Mouse (Mus musculus) bone marrow macrophage, adult 2 months (primary cell): ENCODE data around the gene Ppp4r4. TPM values are rescaled to one million over a fixed set of nuclear protein-coding genes. Genes with fewer than 3 reads are reported as not detected.
A peak's percentile ranks its signal among the peaks of the same experiment; 100 is the strongest.
"Not testable (repeated sequence)": the region's sequence is repeated elsewhere in the genome, so short reads cannot be mapped to it uniquely, and the experiment has no call there.

Experiments
- H3K27ac ChIP-seq: 2 replicates; pipeline ENCODE4 v1.5.1; 2012; ENCODE audit warnings: low read depth, low read length; ENCODE audit not compliant: insufficient read depth
- H3K4me1 ChIP-seq: 2 replicates; pipeline ENCODE4 v1.6.1; 2012; ENCODE audit warnings: low read length; ENCODE audit not compliant: control insufficient read depth, insufficient read depth
- H3K4me3 ChIP-seq: 2 replicates; pipeline ENCODE4 v1.5.1; 2012; ENCODE audit warnings: mild to moderate bottlenecking, low read length, moderate library complexity; ENCODE audit not compliant: insufficient read depth
- CTCF ChIP-seq: IDR thresholded peaks from 2 replicates; pipeline ENCODE4 v1.5.1; 2012; ENCODE audit warnings: low read depth, mild to moderate bottlenecking, low read length, moderate library complexity
- POLR2A ChIP-seq: IDR thresholded peaks from 2 replicates; pipeline ENCODE4 v1.6.1; 2012; ENCODE audit warnings: mild to moderate bottlenecking, low read depth, low read length, borderline replicate concordance
- polyA plus RNA-seq: library from polyadenylated mRNA; stranded (reverse); fragments of >200 nt; gene quantifications from 2 replicates; pipeline ENCODE4 v1.2.4, GENCODE M21; 2012; ENCODE audit not compliant: missing spikeins, insufficient read depth, insufficient read length

Ppp4r4 gene
- 0.49 TPM in 1 of 2 replicates, not detected in the other for polyA plus RNA-seq

- no peaks in the 10 kb centered on the region for H3K4me1 ChIP-seq
- no peak for TF ChIP-seq CTCF
- no peak for TF ChIP-seq POLR2A
- no peak within 1 kb of the TSS for H3K27ac ChIP-seq
- H3K4me3 ChIP-seq: peak within 1 kb of the TSS; percentile 59
Observed at GRCm38 (mm10) chr12:103532020-103532648, at the start of gene Ppp4r4. Gene Ppp4r4, plus strand, starts transcription at chr12:103532283.

- no peak overlapping the region for H3K27ac ChIP-seq
- TF ChIP-seq POLR2A (no peak), CTCF (no peak)
- H3K4me3 ChIP-seq: no peak overlapping the region
- H3K4me1 ChIP-seq: no peaks in the 10 kb centered on the region
Observed at GRCm38 (mm10) chr12:103482781-103483180, 49.3 kb upstream of the Ppp4r4 start.

GRCm38 (mm10) chr12:103484200-103484972 lies 47.7 kb upstream of the Ppp4r4 start:
- not testable (repeated sequence) for H3K27ac ChIP-seq, H3K4me3 ChIP-seq, H3K4me1 ChIP-seq

- TF ChIP-seq POLR2A: no peak
- no peak for TF ChIP-seq CTCF
- Histone ChIP-seq H3K4me1 (peaks cover 5% of the 10 kb centered on the region), H3K4me3 (no peak overlapping the region), H3K27ac (no peak overlapping the region)
Observed at GRCm38 (mm10) chr12:103486726-103487125, 45.4 kb upstream of the Ppp4r4 start.

GRCm38 (mm10) chr12:103487276-103487675 lies 44.8 kb upstream of the Ppp4r4 start:
- no peak overlapping the region for H3K27ac ChIP-seq
- TF ChIP-seq CTCF (no peak), POLR2A (no peak)
- peaks cover 5% of the 10 kb centered on the region for H3K4me1 ChIP-seq

GRCm38 (mm10) chr12:103487750-103488149 lies 44.3 kb upstream of the Ppp4r4 start:
- Histone ChIP-seq H3K4me1 (peaks cover 5% of the 10 kb centered on the region), H3K27ac (no peak overlapping the region), H3K4me3 (no peak overlapping the region)
- TF ChIP-seq POLR2A (no peak), CTCF (no peak)

More at GRCm38 (mm10) chr12:103487276-103487675, 44.8 kb upstream of the Ppp4r4 start:
- H3K4me3 ChIP-seq: no peak overlapping the region

- H3K27ac ChIP-seq: peak overlapping the region; percentile 2; the same call in 1 of the 2 replicates
- TF ChIP-seq POLR2A: no peak
- no peak for TF ChIP-seq CTCF
- H3K4me3 ChIP-seq: no peak overlapping the region
- peaks cover 5% of the 10 kb centered on the region for H3K4me1 ChIP-seq
Observed at GRCm38 (mm10) chr12:103491091-103491730, 40.9 kb upstream of the Ppp4r4 start.

- peaks cover 5% of the 10 kb centered on the region for H3K4me1 ChIP-seq
- no peak for TF ChIP-seq POLR2A
- TF ChIP-seq CTCF: peak; percentile 60
- H3K4me3 ChIP-seq: no peak overlapping the region
- no peak overlapping the region for H3K27ac ChIP-seq
Observed at GRCm38 (mm10) chr12:103492767-103493166, 39.3 kb upstream of the Ppp4r4 start.

GRCm38 (mm10) chr12:103494486-103494885 lies 37.6 kb upstream of the Ppp4r4 start:
- H3K4me3 ChIP-seq: no peak overlapping the region
- H3K4me1 ChIP-seq: peaks cover 5% of the 10 kb centered on the region
- no peak overlapping the region for H3K27ac ChIP-seq
- TF ChIP-seq CTCF (peak; percentile 90), POLR2A (no peak)

- TF ChIP-seq POLR2A (no peak), CTCF (no peak)
- Histone ChIP-seq H3K27ac (no peak overlapping the region), H3K4me1 (no peaks in the 10 kb centered on the region), H3K4me3 (no peak overlapping the region)
Observed at GRCm38 (mm10) chr12:103498768-103499167, 33.3 kb upstream of the Ppp4r4 start.
